Mouse (Mus musculus) thymus, adult 2 months (tissue): ENCODE measurements around the gene Gm17728. TPM values are rescaled to one million over a fixed set of nuclear protein-coding genes. Genes with fewer than 3 reads are reported as not detected.

ENCODE experiments used
- DNase-seq: peaks from one replicate; pipeline ENCODE4 v3.0.0; 2021
- H3K27ac ChIP-seq: fragments of 200-500 bp; 2 replicates; pipeline ENCODE4 v1.5.1; 2012; ENCODE audit warnings: low read length, control low read depth; ENCODE audit not compliant: control insufficient read depth, insufficient read depth
- H3K27me3 ChIP-seq: fragments of 200-500 bp; 2 replicates; pipeline ENCODE4 v1.6.1; 2012; ENCODE audit warnings: mild to moderate bottlenecking, low read length, moderate library complexity, mixed read lengths; ENCODE audit not compliant: control insufficient read depth, insufficient read depth
- H3K36me3 ChIP-seq: fragments of 200-500 bp; 2 replicates; pipeline ENCODE4 v1.6.1; 2012; ENCODE audit warnings: mild to moderate bottlenecking, low read length, moderate library complexity; ENCODE audit not compliant: control insufficient read depth, insufficient read depth
- H3K4me1 ChIP-seq: fragments of 200-500 bp; replicated peaks from 2 replicates; pipeline ENCODE4 v1.6.1; 2012; ENCODE audit warnings: low read length; ENCODE audit not compliant: control insufficient read depth, insufficient read depth
- H3K4me3 ChIP-seq: fragments of 200-500 bp; 2 replicates; pipeline ENCODE4 v1.5.1; 2012; ENCODE audit warnings: mild to moderate bottlenecking, low read length, control low read depth, moderate library complexity; ENCODE audit not compliant: control insufficient read depth, insufficient read depth
- CTCF ChIP-seq: fragments of 200-500 bp; IDR thresholded peaks from 2 replicates; pipeline ENCODE4 v1.5.1; 2012; ENCODE audit warnings: mild to moderate bottlenecking, control low read depth, low read length, moderate library complexity, borderline replicate concordance; ENCODE audit not compliant: control insufficient read depth, poor library complexity, insufficient read depth; ENCODE audit errors: extremely low read depth
- POLR2A ChIP-seq: fragments of 200-500 bp; IDR thresholded peaks from 2 replicates; pipeline ENCODE4 v1.6.1; 2012; ENCODE audit warnings: mild to moderate bottlenecking, low read length, control low read depth, moderate library complexity; ENCODE audit not compliant: control insufficient read depth, poor library complexity, insufficient read depth; ENCODE audit errors: extremely low read depth
- WGBS: fragments of 180-500 bp; shearing (Covaris S2); methylation state at CpG from one replicate; pipeline ENCODE4 v1.1.7; 2018; 5-methylcytosine and 5-hydroxymethylcytosine counted together
- polyA plus RNA-seq: library from polyadenylated mRNA; depleted of rRNA; stranded (reverse); fragments of >200 nt; gene quantifications from 2 replicates; pipeline ENCODE4 v1.2.3, GENCODE M21; 2012; rRNA removed

The Gm17728 gene
- polyA plus RNA-seq, 1 experiment: not detected

- Histone ChIP-seq H3K27me3 (no peaks in the 10 kb centered on the region), H3K36me3 (no peaks in the 10 kb centered on the region), H3K27ac (no peak overlapping the region), H3K4me1 (no peaks in the 10 kb centered on the region), H3K4me3 (no peak overlapping the region)
- 88% methylated on average over 4 of the region's 4 CpGs for WGBS
- TF ChIP-seq CTCF (no peak), POLR2A (no peak)
- DNase-seq: no peak
Observed at GRCm38 (mm10) chr17:9439997-9440655, 18.3 kb downstream of the Gm17728 start.

GRCm38 (mm10) chr17:9456406-9456805 lies 34.5 kb downstream of the Gm17728 start:
- Histone ChIP-seq H3K27me3 (no peaks in the 10 kb centered on the region), H3K4me3 (no peak overlapping the region), H3K27ac (no peak overlapping the region), H3K36me3 (no peaks in the 10 kb centered on the region), H3K4me1 (no peaks in the 10 kb centered on the region)
- no peak for DNase-seq
- WGBS: 89% methylated on average over 5 of the region's 5 CpGs
- TF ChIP-seq CTCF: no peak
- TF ChIP-seq POLR2A: no peak

- H3K4me3 ChIP-seq: no peak overlapping the region
- TF ChIP-seq POLR2A: no peak
- TF ChIP-seq CTCF: no peak
- WGBS: 88% methylated on average over 2 of the region's 2 CpGs
Observed at GRCm38 (mm10) chr17:9460904-9461303, 39.0 kb downstream of the Gm17728 start.

More at GRCm38 (mm10) chr17:9460904-9461303, 39.0 kb downstream of the Gm17728 start:
- no peaks in the 10 kb centered on the region for H3K27me3 ChIP-seq
- no peak for DNase-seq
- no peak overlapping the region for H3K27ac ChIP-seq
- H3K4me1 ChIP-seq: no peaks in the 10 kb centered on the region
- no peaks in the 10 kb centered on the region for H3K36me3 ChIP-seq

Other genes with a start within 250 kb of the Gm17728 start
- 0.05 TPM in 1 of 2 replicates, not detected in the other for gene Pabpc6, start 247.7 kb downstream of the Gm17728 start, polyA plus RNA-seq